Mouse (Mus musculus) bone marrow, adult 2 months (tissue): ENCODE data around the gene 2310079G19Rik. TPM values are rescaled to one million over a fixed set of nuclear protein-coding genes. Genes with fewer than 3 reads are reported as not detected.

Experiments used
- H3K27ac ChIP-seq: fragments of 200-500 bp; 2 replicates; pipeline ENCODE4 v1.5.1; 2012; ENCODE audit warnings: low read depth, mild to moderate bottlenecking, control low read depth, inconsistent platforms, low read length; ENCODE audit not compliant: control insufficient read depth, poor library complexity, insufficient read depth
- H3K4me1 ChIP-seq: fragments of 200-500 bp; 2 replicates; pipeline ENCODE4 v1.6.1; 2011; ENCODE audit warnings: low read length; ENCODE audit not compliant: control insufficient read depth, insufficient read depth
- H3K4me3 ChIP-seq: fragments of 200-500 bp; replicated peaks from 2 replicates; pipeline ENCODE3; 2011; ENCODE audit warnings: mild to moderate bottlenecking, low read depth, low read length, control low read depth; ENCODE audit not compliant: control insufficient read depth
- CTCF ChIP-seq: fragments of 200-500 bp; IDR thresholded peaks from 2 replicates; pipeline ENCODE4 v1.5.1; 2011; ENCODE audit warnings: low read length, control low read depth; ENCODE audit not compliant: control insufficient read depth, insufficient read depth
- POLR2A ChIP-seq: fragments of 200-500 bp; IDR thresholded peaks from 2 replicates; pipeline ENCODE4 v1.6.1; 2011; ENCODE audit warnings: low read depth, mild to moderate bottlenecking, control low read depth, low read length, borderline replicate concordance; ENCODE audit not compliant: control insufficient read depth
- WGBS: fragments of 180-500 bp; shearing (Covaris S2); methylation state at CpG from one replicate; pipeline ENCODE4 v1.1.7; 2018; 5-methylcytosine and 5-hydroxymethylcytosine counted together
- polyA plus RNA-seq: library from polyadenylated mRNA; stranded (reverse); fragments of >200 nt; gene quantifications from 2 replicates; pipeline ENCODE4 v1.2.4, GENCODE M21; 2011; ENCODE audit warnings: low replicate concordance; ENCODE audit not compliant: missing spikeins, insufficient read depth, insufficient read length

2310079G19Rik gene
- polyA plus RNA-seq, 1 experiment, result not detected

- H3K4me3 ChIP-seq, result no peak overlapping the region
- H3K4me1 ChIP-seq, result no peaks in the 10 kb centered on the region
- 80% methylated on average over 4 of the region's 4 CpGs for WGBS
- TF ChIP-seq POLR2A, result no peak
- TF ChIP-seq CTCF, result no peak
- no peak overlapping the region for H3K27ac ChIP-seq
Measured at GRCm38 (mm10) chr16:88635142-88635541, 7.7 kb upstream of the 2310079G19Rik start.

GRCm38 (mm10) chr16:88631474-88631873, 4.0 kb upstream of the 2310079G19Rik start:
- H3K4me3 ChIP-seq, result no peak overlapping the region
- 75% methylated on average over 4 of the region's 4 CpGs for whole genome bisulfite sequencing
- no peak overlapping the region for H3K27ac ChIP-seq

GRCm38 (mm10) chr16:88612712-88613111, 14.8 kb downstream of the 2310079G19Rik start:
- Histone ChIP-seq H3K27ac (no peak overlapping the region), H3K4me1 (no peaks in the 10 kb centered on the region), H3K4me3 (no peak overlapping the region)
- no peak for TF ChIP-seq CTCF
- no peak for TF ChIP-seq POLR2A
- WGBS, result 82% methylated on average over 4 of the region's 4 CpGs

More at GRCm38 (mm10) chr16:88631474-88631873, 4.0 kb upstream of the 2310079G19Rik start:
- TF ChIP-seq POLR2A (no peak), CTCF (no peak)
- no peaks in the 10 kb centered on the region for H3K4me1 ChIP-seq

- no peak for TF ChIP-seq CTCF
- no peak for TF ChIP-seq POLR2A
- no peaks in the 10 kb centered on the region for H3K4me1 ChIP-seq
- 87% methylated on average over 8 of the region's 8 CpGs for WGBS
- no peak within 1 kb of the TSS for H3K4me3 ChIP-seq
- H3K27ac ChIP-seq, result no peak within 1 kb of the TSS
Measured at GRCm38 (mm10) chr16:88611922-88612321, 15.5 kb downstream of the 2310079G19Rik start, which contains the start of gene Krtap24-1. TSS of gene Krtap24-1 (minus strand) at chr16:88612279.

- 87% methylated on average over 6 of the region's 6 CpGs for WGBS
- Histone ChIP-seq H3K4me1 (no peaks in the 10 kb centered on the region), H3K4me3 (no peak overlapping the region), H3K27ac (no peak overlapping the region)
- TF ChIP-seq POLR2A (no peak), CTCF (no peak)
Measured at GRCm38 (mm10) chr16:88604570-88604969, 22.9 kb downstream of the 2310079G19Rik start.

- H3K27ac ChIP-seq, result no peak overlapping the region
- H3K4me3 ChIP-seq, result no peak overlapping the region
- no peaks in the 10 kb centered on the region for H3K4me1 ChIP-seq
- WGBS, result 22% methylated on average over 1 of the region's 1 CpGs
- TF ChIP-seq POLR2A (no peak), CTCF (no peak)
Measured at GRCm38 (mm10) chr16:88602464-88602863, 25.0 kb downstream of the 2310079G19Rik start.

GRCm38 (mm10) chr16:88600303-88600702, 27.2 kb downstream of the 2310079G19Rik start:
- Histone ChIP-seq H3K4me1 (no peaks in the 10 kb centered on the region), H3K4me3 (no peak overlapping the region), H3K27ac (no peak overlapping the region)
- no peak for TF ChIP-seq POLR2A
- no peak for TF ChIP-seq CTCF
- 67% methylated on average over 8 of the region's 8 CpGs for WGBS

- no peak overlapping the region for H3K4me3 ChIP-seq
- no peaks in the 10 kb centered on the region for H3K4me1 ChIP-seq
- H3K27ac ChIP-seq, result no peak overlapping the region
- TF ChIP-seq POLR2A, result no peak
- TF ChIP-seq CTCF, result no peak
- WGBS, result 20% methylated on average over 16 of the region's 16 CpGs
Measured at GRCm38 (mm10) chr16:88599504-88600237, 27.8 kb downstream of the 2310079G19Rik start.
